Mouse (Mus musculus): Measurements from ENCODE around the gene Cfi. TPM values are rescaled to one million over a fixed set of nuclear protein-coding genes. Genes with fewer than 3 reads are reported as not detected.

Cfi gene
- polyA plus RNA-seq, 1 experiment = not detected

DNA sequence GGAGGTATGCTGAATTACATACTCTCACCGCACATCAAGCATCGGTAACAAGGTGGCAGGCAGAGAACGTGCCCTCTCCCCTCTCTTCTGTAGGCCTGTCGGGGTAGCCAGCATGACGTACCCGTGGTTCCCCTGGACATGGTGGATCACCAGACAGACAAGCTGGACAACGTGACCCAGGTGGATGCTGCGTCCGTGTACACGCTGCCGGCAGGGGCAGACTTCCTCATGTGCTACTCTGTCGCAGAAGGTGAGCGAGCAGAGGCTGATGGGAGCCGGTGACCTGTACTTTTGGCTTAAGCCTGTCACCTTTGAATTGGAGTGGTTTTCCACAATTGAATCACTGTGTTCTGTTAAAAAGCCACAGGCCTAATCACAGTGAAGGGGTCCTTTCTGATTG lies 76.3 kb downstream of the Cfi start:
- TF ChIP-seq CTCF (IDR thresholded peaks at IDR 0.05; ENCODE audit: control insufficient read depth, insufficient read depth, insufficient read length) (no peak), FOSL1 (IDR thresholded peaks at IDR 0.05; ENCODE audit: insufficient read depth, low read length, poor library complexity, severe bottlenecking) (no peak), USF1 (IDR thresholded peaks at IDR 0.05; ENCODE audit: low read depth) (no peak), MAX (IDR thresholded peaks at IDR 0.05) (no peak), CEBPB (IDR thresholded peaks at IDR 0.05; ENCODE audit: low read depth) (no peak), MYOD1 (IDR thresholded peaks at IDR 0.05; ENCODE audit: control insufficient read depth, insufficient read length, low read depth) (no peak), MYOG (IDR thresholded peaks at IDR 0.05; ENCODE audit: control insufficient read depth, extremely low read depth, insufficient read length) (no peak)
- no peaks in the 10 kb centered on the region for H3K79me2 ChIP-seq (ENCODE audit: control insufficient read depth, insufficient read depth)
- H3ac ChIP-seq (ENCODE audit: control insufficient read depth, insufficient read length, low read depth) = no peak overlapping the region
- peaks cover 19% of the 10 kb centered on the region for H3K36me3 ChIP-seq (ENCODE audit: control insufficient read depth, insufficient read depth)
- H3K79me3 ChIP-seq (ENCODE audit: low read depth) = no peaks in the 10 kb centered on the region
- no peaks in the 10 kb centered on the region for H3K27me3 ChIP-seq (ENCODE audit: control insufficient read depth, insufficient read depth, insufficient read length)
- no peak overlapping the region for H3K4me3 ChIP-seq (ENCODE audit: insufficient read depth, poor library complexity, severe bottlenecking)

DNA sequence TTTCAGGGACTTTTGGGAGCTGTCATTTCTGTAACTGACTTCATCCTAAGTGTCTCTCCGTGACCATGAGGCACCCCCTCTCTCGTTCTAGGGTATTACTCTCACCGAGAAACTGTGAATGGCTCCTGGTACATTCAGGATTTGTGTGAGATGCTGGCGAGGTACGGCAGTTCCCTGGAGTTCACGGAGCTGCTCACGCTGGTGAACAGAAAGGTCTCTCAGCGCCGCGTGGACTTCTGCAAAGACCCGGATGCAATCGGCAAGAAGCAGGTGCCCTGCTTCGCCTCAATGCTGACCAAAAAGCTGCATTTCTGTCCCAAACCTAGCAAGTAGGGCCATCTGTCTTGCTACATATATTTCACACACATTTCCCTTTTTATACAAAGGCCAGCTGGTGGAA lies 77.6 kb downstream of the Cfi start:
- no peak for TF ChIP-seq CTCF (IDR thresholded peaks at IDR 0.05; ENCODE audit: control insufficient read depth, insufficient read depth, insufficient read length)
- TF ChIP-seq CEBPB (IDR thresholded peaks at IDR 0.05; ENCODE audit: low read depth) = no peak
- TF ChIP-seq MYOD1 (IDR thresholded peaks at IDR 0.05; ENCODE audit: control insufficient read depth, insufficient read length, low read depth) = no peak
- no peak for TF ChIP-seq MYOG (IDR thresholded peaks at IDR 0.05; ENCODE audit: control insufficient read depth, extremely low read depth, insufficient read length)
- no peak for TF ChIP-seq FOSL1 (IDR thresholded peaks at IDR 0.05; ENCODE audit: insufficient read depth, low read length, poor library complexity, severe bottlenecking)
- TF ChIP-seq MAX (IDR thresholded peaks at IDR 0.05) = no peak
- TF ChIP-seq USF1 (IDR thresholded peaks at IDR 0.05; ENCODE audit: low read depth) = no peak

DNA sequence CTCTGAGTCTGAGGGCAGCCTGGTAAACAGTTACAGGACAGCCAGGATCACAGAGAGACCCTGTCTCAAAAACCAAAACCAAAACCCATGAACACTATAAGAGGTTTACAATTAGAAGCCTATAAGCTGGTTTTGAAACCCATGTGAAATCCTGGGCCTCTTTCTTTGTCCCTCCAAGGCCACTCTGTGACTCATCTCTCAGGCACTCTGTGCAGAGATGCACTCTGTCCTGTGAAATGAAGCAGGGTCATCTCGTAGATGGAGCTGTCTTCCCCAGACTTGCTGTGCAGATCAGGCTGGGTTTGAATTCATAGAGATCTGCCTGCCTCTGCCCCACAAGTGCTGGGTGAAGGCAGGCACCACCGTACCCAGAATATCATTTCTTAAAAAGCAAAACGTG lies 81.7 kb downstream of the Cfi start:
- Histone ChIP-seq H3K79me2 (ENCODE audit: control insufficient read depth, insufficient read depth) (no peaks in the 10 kb centered on the region), H3K4me3 (ENCODE audit: insufficient read depth, poor library complexity, severe bottlenecking) (peak overlapping the region; percentile 6), H3K79me3 (ENCODE audit: low read depth) (no peaks in the 10 kb centered on the region), H3K27me3 (ENCODE audit: control insufficient read depth, insufficient read depth, insufficient read length) (no peaks in the 10 kb centered on the region), H3ac (ENCODE audit: control insufficient read depth, insufficient read length, low read depth) (no peak overlapping the region), H3K36me3 (ENCODE audit: control insufficient read depth, insufficient read depth) (peaks cover 10% of the 10 kb centered on the region)
- TF ChIP-seq MAX (IDR thresholded peaks at IDR 0.05) (no peak), FOSL1 (IDR thresholded peaks at IDR 0.05; ENCODE audit: insufficient read depth, low read length, poor library complexity, severe bottlenecking) (no peak), USF1 (IDR thresholded peaks at IDR 0.05; ENCODE audit: low read depth) (no peak), MYOD1 (IDR thresholded peaks at IDR 0.05; ENCODE audit: control insufficient read depth, insufficient read length, low read depth) (no peak), CTCF (IDR thresholded peaks at IDR 0.05; ENCODE audit: control insufficient read depth, insufficient read depth, insufficient read length) (no peak), CEBPB (IDR thresholded peaks at IDR 0.05; ENCODE audit: low read depth) (no peak), MYOG (IDR thresholded peaks at IDR 0.05; ENCODE audit: control insufficient read depth, extremely low read depth, insufficient read length) (no peak)

More for the DNA sequence above, 77.6 kb downstream of the Cfi start:
- H3K79me2 ChIP-seq (ENCODE audit: control insufficient read depth, insufficient read depth) = no peaks in the 10 kb centered on the region
- no peaks in the 10 kb centered on the region for H3K79me3 ChIP-seq (ENCODE audit: low read depth)
- H3ac ChIP-seq (ENCODE audit: control insufficient read depth, insufficient read length, low read depth) = no peak overlapping the region
- H3K4me3 ChIP-seq (ENCODE audit: insufficient read depth, poor library complexity, severe bottlenecking) = no peak overlapping the region
- peaks cover 19% of the 10 kb centered on the region for H3K36me3 ChIP-seq (ENCODE audit: control insufficient read depth, insufficient read depth)
- H3K27me3 ChIP-seq (ENCODE audit: control insufficient read depth, insufficient read depth, insufficient read length) = no peaks in the 10 kb centered on the region

- Histone ChIP-seq H3ac (ENCODE audit: control insufficient read depth, insufficient read length, low read depth) (no peak overlapping the region), H3K79me3 (ENCODE audit: low read depth) (no peaks in the 10 kb centered on the region), H3K27me3 (ENCODE audit: control insufficient read depth, insufficient read depth, insufficient read length) (no peaks in the 10 kb centered on the region), H3K79me2 (ENCODE audit: control insufficient read depth, insufficient read depth) (no peaks in the 10 kb centered on the region), H3K4me3 (ENCODE audit: insufficient read depth, poor library complexity, severe bottlenecking) (no peak overlapping the region), H3K36me3 (ENCODE audit: control insufficient read depth, insufficient read depth) (peaks cover 6% of the 10 kb centered on the region)
- TF ChIP-seq CTCF (IDR thresholded peaks at IDR 0.05; ENCODE audit: control insufficient read depth, insufficient read depth, insufficient read length) (peak; percentile 67), MYOD1 (IDR thresholded peaks at IDR 0.05; ENCODE audit: control insufficient read depth, insufficient read length, low read depth) (peak; percentile 23), MYOG (IDR thresholded peaks at IDR 0.05; ENCODE audit: control insufficient read depth, extremely low read depth, insufficient read length) (no peak)
These were observed 82.8 kb downstream of the Cfi start for GRCm38 (mm10) chr3:129918434-129918833.

- H3K79me2 ChIP-seq (ENCODE audit: control insufficient read depth, insufficient read depth) = no peaks in the 10 kb centered on the region
- H3ac ChIP-seq (ENCODE audit: control insufficient read depth, insufficient read length, low read depth) = no peak overlapping the region
- H3K4me3 ChIP-seq (ENCODE audit: insufficient read depth, poor library complexity, severe bottlenecking) = no peak overlapping the region
- H3K27me3 ChIP-seq (ENCODE audit: control insufficient read depth, insufficient read depth, insufficient read length) = no peaks in the 10 kb centered on the region
- TF ChIP-seq CTCF (IDR thresholded peaks at IDR 0.05; ENCODE audit: control insufficient read depth, insufficient read depth, insufficient read length) (no peak), MAX (IDR thresholded peaks at IDR 0.05) (no peak), FOSL1 (IDR thresholded peaks at IDR 0.05; ENCODE audit: insufficient read depth, low read length, poor library complexity, severe bottlenecking) (no peak), USF1 (IDR thresholded peaks at IDR 0.05; ENCODE audit: low read depth) (no peak), MYOD1 (IDR thresholded peaks at IDR 0.05; ENCODE audit: control insufficient read depth, insufficient read length, low read depth) (no peak), CEBPB (IDR thresholded peaks at IDR 0.05; ENCODE audit: low read depth) (no peak), MYOG (IDR thresholded peaks at IDR 0.05; ENCODE audit: control insufficient read depth, extremely low read depth, insufficient read length) (no peak)
- H3K36me3 ChIP-seq (ENCODE audit: control insufficient read depth, insufficient read depth) = no peaks in the 10 kb centered on the region
- no peaks in the 10 kb centered on the region for H3K79me3 ChIP-seq (ENCODE audit: low read depth)
These were observed 87.9 kb downstream of the Cfi start for GRCm38 (mm10) chr3:129923581-129923980.

Other genes with a start within 250 kb of the Cfi start
- 0.27 TPM for gene Egf, start 80.6 kb upstream of the Cfi start, polyA plus RNA-seq (2012; fragmentation: generic; extraction: Trizol)
- gene Lrit3, start 31.9 kb upstream of the Cfi start, polyA plus RNA-seq (2012; fragmentation: generic; extraction: Trizol) = not detected
- 0.04 TPM for gene Rrh, start 13.3 kb upstream of the Cfi start, polyA plus RNA-seq (2012; fragmentation: generic; extraction: Trizol)
- 222 TPM for gene Gar1, start 4.5 kb upstream of the Cfi start, polyA plus RNA-seq (2012; fragmentation: generic; extraction: Trizol)
- gene Pla2g12a, start 42.7 kb downstream of the Cfi start, polyA plus RNA-seq (2012; fragmentation: generic; extraction: Trizol) = 20.3 TPM
- 16.7 TPM for gene Casp6, start 65.5 kb downstream of the Cfi start, polyA plus RNA-seq (2012; fragmentation: generic; extraction: Trizol)
- gene Mcub, start 134.3 kb downstream of the Cfi start, polyA plus RNA-seq (2012; fragmentation: generic; extraction: Trizol) = 11.0 TPM
- 30.2 TPM for gene Sec24b, start 225.7 kb downstream of the Cfi start, polyA plus RNA-seq (2012; fragmentation: generic; extraction: Trizol)

Data from C2C12 (cell line).